Mouse (Mus musculus) brain, adult 2 months (tissue): ENCODE measurements around the gene Ddx28.
"Not testable (repeated sequence)": the region's sequence is repeated elsewhere in the genome, so short reads cannot be mapped to it uniquely, and the experiment has no call there.

Source experiments
- DNase-seq: peaks from one replicate; pipeline ENCODE4 v3.0.0; 2011; ENCODE audit warnings: low read depth, low spot score

Gene Ddx28

GRCm38 (mm10) chr8:106016284-106016683, 4.6 kb upstream of the Ddx28 start:
- no peak for DNase-seq

- not testable (repeated sequence) for DNase-seq
Observed at GRCm38 (mm10) chr8:106012203-106012602, 521 bp upstream of the Ddx28 start.

- DNase-seq: peak; percentile 98
Observed at GRCm38 (mm10) chr8:106010748-106011642, 687 bp downstream of the Ddx28 start.

- DNase-seq: not testable (repeated sequence)
Observed at GRCm38 (mm10) chr8:106007891-106008290, 3.8 kb downstream of the Ddx28 start.

GRCm38 (mm10) chr8:106007135-106007534, 4.5 kb downstream of the Ddx28 start:
- DNase-seq: no peak

GRCm38 (mm10) chr8:106006413-106006812, 5.3 kb downstream of the Ddx28 start:
- no peak for DNase-seq

- DNase-seq: no peak
Observed at GRCm38 (mm10) chr8:106005875-106006274, 5.8 kb downstream of the Ddx28 start, which contains the start of gene Dpep2nb. Gene Dpep2nb, minus strand, starts transcription at chr8:106005975.

- no peak for DNase-seq
Observed at GRCm38 (mm10) chr8:106004538-106005207, 7.0 kb downstream of the Ddx28 start.

GRCm38 (mm10) chr8:106001908-106002307, 9.8 kb downstream of the Ddx28 start:
- peak; percentile 96 for DNase-seq

- DNase-seq: no peak
Observed at GRCm38 (mm10) chr8:105998971-105999370, 12.7 kb downstream of the Ddx28 start.

- DNase-seq: no peak
Observed at GRCm38 (mm10) chr8:105996359-105996758, 15.3 kb downstream of the Ddx28 start.

GRCm38 (mm10) chr8:105993226-105993625, 18.5 kb downstream of the Ddx28 start:
- DNase-seq: no peak

GRCm38 (mm10) chr8:105992499-105992898, 19.2 kb downstream of the Ddx28 start:
- no peak for DNase-seq

GRCm38 (mm10) chr8:105991546-105991945, 20.1 kb downstream of the Ddx28 start:
- DNase-seq: no peak

- peak; percentile 91 for DNase-seq
Observed at GRCm38 (mm10) chr8:105990856-105991387, 20.8 kb downstream of the Ddx28 start, which contains the start of gene Dus2. Gene Dus2, plus strand, starts transcription at chr8:105991337.

- DNase-seq: no peak
Observed at GRCm38 (mm10) chr8:105988546-105988945, 23.1 kb downstream of the Ddx28 start.

- DNase-seq: not testable (repeated sequence)
Observed at GRCm38 (mm10) chr8:105983406-105983805, 28.3 kb downstream of the Ddx28 start.

GRCm38 (mm10) chr8:105981146-105981545, 30.5 kb downstream of the Ddx28 start:
- DNase-seq: no peak

GRCm38 (mm10) chr8:105979325-105979724, 32.4 kb downstream of the Ddx28 start, which contains the start of gene Dpep3:
Gene Dpep3, minus strand, starts transcription at chr8:105979429.
- no peak for DNase-seq

GRCm38 (mm10) chr8:105975363-105975762, 36.3 kb downstream of the Ddx28 start:
- DNase-seq: no peak

- no peak for DNase-seq
Observed at GRCm38 (mm10) chr8:105971019-105971720, 40.5 kb downstream of the Ddx28 start.

- no peak for DNase-seq
Observed at GRCm38 (mm10) chr8:105969367-105969766, 42.3 kb downstream of the Ddx28 start.
